Mouse (Mus musculus): ENCODE measurements around the gene Iqsec3. TPM values are rescaled to one million over a fixed set of nuclear protein-coding genes. Genes with fewer than 3 reads are reported as not detected.

The Iqsec3 gene
- polyA plus RNA-seq, 1 experiment from 2014 or later, result not detected

DNA sequence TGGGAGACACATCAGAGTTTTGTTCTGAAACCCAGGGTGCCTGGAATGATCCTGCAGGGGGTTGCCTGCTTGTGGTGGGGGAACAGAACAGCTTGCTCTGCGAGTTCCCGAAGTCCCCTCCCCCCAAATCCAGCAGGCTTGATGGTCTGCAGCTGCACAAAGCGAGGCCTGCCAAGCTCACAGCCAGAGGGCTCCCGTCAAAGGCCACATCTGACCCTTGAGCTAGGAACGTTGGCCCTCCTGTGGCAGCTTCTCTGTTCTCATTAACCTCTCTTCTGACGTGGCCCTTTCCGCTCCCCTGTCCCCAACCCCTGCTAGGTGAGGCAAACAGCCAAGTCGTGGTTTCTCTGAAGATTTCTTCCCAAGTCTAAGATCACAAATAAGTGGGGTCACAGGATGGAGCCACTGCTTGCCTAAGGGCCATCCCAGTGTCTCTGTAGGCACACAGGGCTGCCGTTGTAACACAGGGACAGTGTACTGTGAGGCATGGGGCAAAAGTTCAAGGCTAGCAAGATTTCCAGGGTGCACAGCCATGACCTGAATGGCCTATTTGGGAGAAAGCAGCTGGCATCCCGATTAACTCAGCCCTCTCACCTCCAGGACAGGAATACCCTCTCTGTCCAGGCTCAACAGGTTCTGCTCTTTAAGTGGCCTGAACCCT lies 143.5 kb downstream of the Iqsec3 start:
- Histone ChIP-seq H3K27ac (no peak overlapping the region), H3K36me3 (ENCODE audit: inconsistent target) (no peaks in the 10 kb centered on the region), H3K79me2 (ENCODE audit: inconsistent target) (no peaks in the 10 kb centered on the region), H3K4me3 (ENCODE audit: inconsistent target) (no peak overlapping the region)
- whole genome bisulfite sequencing (ENCODE audit: missing documents), result 62% methylated on average over 10 of the region's 10 CpGs

DNA sequence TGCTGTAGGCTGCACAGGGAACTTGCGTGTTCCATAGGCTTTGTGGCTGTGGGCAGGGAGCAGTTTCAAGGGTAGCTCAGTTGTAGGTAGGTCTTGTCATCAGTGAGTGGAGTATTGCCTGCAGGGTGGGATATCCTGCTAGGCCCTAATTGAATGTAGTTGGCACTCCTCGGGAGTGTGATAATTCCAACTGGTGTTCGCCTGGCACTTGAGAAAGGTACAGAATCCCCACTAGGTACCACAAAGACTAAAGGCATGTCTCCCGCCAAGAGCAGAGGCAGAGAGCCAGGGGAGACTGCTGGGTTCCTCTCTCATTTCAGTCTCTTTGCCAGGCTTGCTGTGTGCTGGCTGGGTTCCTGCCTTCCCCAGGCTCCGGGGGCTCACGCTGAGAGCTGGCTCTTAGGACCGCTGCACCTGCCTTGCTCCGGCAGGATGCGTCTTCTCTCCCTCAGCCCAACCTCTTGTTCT lies 145.0 kb downstream of the Iqsec3 start:
- H3K4me3 ChIP-seq (ENCODE audit: inconsistent target), result no peak overlapping the region
- H3K79me2 ChIP-seq (ENCODE audit: inconsistent target), result no peaks in the 10 kb centered on the region
- H3K27ac ChIP-seq, result no peak overlapping the region
- 92% methylated on average over 9 of the region's 9 CpGs for WGBS (ENCODE audit: missing documents)
- no peaks in the 10 kb centered on the region for H3K36me3 ChIP-seq (ENCODE audit: inconsistent target)

DNA sequence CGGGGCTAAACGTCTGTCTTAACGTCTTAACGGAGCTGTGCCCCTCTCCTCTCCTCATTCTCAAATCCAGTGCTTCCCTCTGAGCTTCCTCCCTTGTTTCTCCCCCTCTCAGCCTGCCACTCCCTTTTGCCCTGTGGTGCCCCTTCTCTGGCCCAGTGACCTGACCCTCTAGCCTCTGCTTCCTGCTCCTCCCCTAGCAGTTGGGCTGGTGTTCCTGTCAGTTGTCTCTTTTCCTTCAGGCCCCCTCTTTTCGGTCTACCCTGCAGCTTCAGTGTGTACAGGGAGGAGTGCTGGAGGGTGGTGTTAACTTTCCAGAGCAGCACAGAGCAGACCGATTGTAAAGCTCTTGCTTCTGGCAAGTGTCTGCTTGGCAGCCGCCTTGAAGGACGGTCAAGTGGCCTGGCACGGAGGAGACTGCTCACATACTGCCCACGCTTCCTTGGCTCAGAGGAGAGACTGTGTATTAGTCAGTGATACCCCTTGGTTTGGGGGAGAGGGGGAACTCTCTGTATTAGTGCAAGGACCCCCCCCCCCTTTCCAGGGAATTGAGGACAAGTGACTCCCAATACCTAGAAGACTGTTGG lies 146.9 kb downstream of the Iqsec3 start:
- H3K27ac ChIP-seq, result no peak overlapping the region
- H3K79me2 ChIP-seq (ENCODE audit: inconsistent target), result no peaks in the 10 kb centered on the region
- H3K36me3 ChIP-seq (ENCODE audit: inconsistent target), result no peaks in the 10 kb centered on the region
- 45% methylated on average over 10 of the region's 10 CpGs for WGBS (ENCODE audit: missing documents)
- H3K4me3 ChIP-seq (ENCODE audit: inconsistent target), result no peak overlapping the region

DNA sequence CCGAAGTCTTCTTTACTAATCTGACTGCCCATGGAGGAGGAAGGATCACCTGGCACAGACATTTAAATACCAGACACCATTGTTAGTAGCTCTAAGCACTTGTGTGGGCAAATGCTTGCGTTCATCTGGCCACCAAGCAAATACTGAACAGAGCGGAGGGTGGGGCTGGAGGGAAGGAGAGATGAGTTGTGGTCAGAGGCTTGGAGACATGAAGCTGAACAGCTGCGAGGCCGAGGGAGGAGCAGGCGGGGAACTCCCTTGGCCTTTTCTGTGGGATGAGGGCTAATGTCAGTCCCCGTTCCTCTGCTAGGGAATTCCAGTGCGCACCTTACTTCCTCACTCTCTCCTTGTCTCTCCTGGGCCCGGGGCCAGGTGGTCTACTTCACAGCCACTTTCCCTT lies 147.7 kb downstream of the Iqsec3 start:
- Histone ChIP-seq H3K36me3 (ENCODE audit: inconsistent target) (no peaks in the 10 kb centered on the region), H3K79me2 (ENCODE audit: inconsistent target) (no peaks in the 10 kb centered on the region), H3K4me3 (ENCODE audit: inconsistent target) (no peak overlapping the region), H3K27ac (no peak overlapping the region)
- WGBS (ENCODE audit: missing documents), result 41% methylated on average over 9 of the region's 9 CpGs

DNA sequence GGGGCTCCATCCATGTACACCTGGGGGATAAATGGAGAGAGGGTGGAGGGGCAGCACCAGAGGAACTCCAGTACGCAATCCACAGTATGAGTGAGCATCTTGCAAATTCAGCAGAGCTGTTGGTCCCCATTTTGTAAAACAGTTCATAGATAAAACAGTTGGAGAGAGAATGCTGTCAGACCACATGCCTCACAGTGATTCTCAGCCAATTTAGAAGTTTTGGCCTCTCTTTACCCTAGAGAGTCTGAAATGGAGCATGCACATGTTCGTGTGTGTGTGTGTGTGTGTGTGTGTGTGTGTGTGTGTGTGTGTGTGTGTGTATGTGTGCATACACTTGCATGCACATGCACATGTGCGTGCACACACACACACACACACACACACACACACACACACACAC lies 148.2 kb downstream of the Iqsec3 start:
- 75% methylated on average over 1 of the region's 3 CpGs for WGBS (ENCODE audit: missing documents)

More for the DNA sequence above, 148.2 kb downstream of the Iqsec3 start:
- Histone ChIP-seq H3K4me3 (ENCODE audit: inconsistent target) (no peak overlapping the region), H3K27ac (no peak overlapping the region), H3K79me2 (ENCODE audit: inconsistent target) (no peaks in the 10 kb centered on the region), H3K36me3 (ENCODE audit: inconsistent target) (no peaks in the 10 kb centered on the region)

Other genes starting within 250 kb of the Iqsec3 start
- gene Usp18, start 227.8 kb downstream of the Iqsec3 start, polyA plus RNA-seq (2018), result 14.8 to 76.4 TPM (median 35.5 TPM) in 3 replicates
- gene Slc6a13, start 173.5 kb downstream of the Iqsec3 start, polyA plus RNA-seq (2018), result 0.12 TPM in 1 of 3 replicates, not detected in the others
- gene Slc6a12, start 130.6 kb downstream of the Iqsec3 start, polyA plus RNA-seq (2018), result 0.39 TPM in 1 of 3 replicates, not detected in the others
- gene A2m, start 161.7 kb upstream of the Iqsec3 start, polyA plus RNA-seq (2018), result not detected in 3 replicates